Mouse (Mus musculus) G1E (cell line): ENCODE results near the gene Rac3. TPM values are rescaled to one million over a fixed set of nuclear protein-coding genes. Genes with fewer than 3 reads are reported as not detected.

Source experiments
- ATAC-seq: 2 replicates; pipeline ENCODE4 v1.8.0; 2016; ENCODE audit warnings: mild to moderate bottlenecking; ENCODE audit not compliant: insufficient number of reproducible peaks, poor library complexity, low FRiP score, severe bottlenecking; ENCODE audit errors: extremely low read depth
- DNase-seq: peaks from one replicate; pipeline ENCODE4 v3.0.0; 2012; ENCODE audit warnings: low spot score
- H3K27me3 ChIP-seq: 2 replicates; pipeline ENCODE4 v1.6.1; 2012; ENCODE audit warnings: mild to moderate bottlenecking, low read length, inconsistent platforms; ENCODE audit not compliant: insufficient read depth
- H3K36me3 ChIP-seq: replicated peaks from 2 replicates; pipeline ENCODE3; 2012; ENCODE audit warnings: mild to moderate bottlenecking, inconsistent platforms
- H3K4me1 ChIP-seq: 2 replicates; pipeline ENCODE4 v1.6.1; 2012; ENCODE audit warnings: low read depth, low read length, inconsistent platforms, mixed read lengths; ENCODE audit not compliant: insufficient read depth
- H3K4me3 ChIP-seq: 2 replicates; pipeline ENCODE4 v1.5.1; 2012; ENCODE audit warnings: low read depth, mild to moderate bottlenecking, inconsistent platforms, low read length, moderate library complexity, mixed read lengths
- H3K9me3 ChIP-seq: replicated peaks from 2 replicates; pipeline ENCODE4 v1.6.1; 2012; ENCODE audit warnings: inconsistent platforms
- CTCF ChIP-seq: IDR thresholded peaks from 2 replicates; pipeline ENCODE4 v1.5.1; 2012; ENCODE audit warnings: low read depth, low read length, inconsistent platforms, mixed read lengths
- GATA1 ChIP-seq: IDR thresholded peaks from 2 replicates; pipeline ENCODE4 v1.6.1; 2012; ENCODE audit warnings: borderline replicate concordance, low read length, inconsistent platforms, mixed read lengths
- GATA2 ChIP-seq: IDR thresholded peaks from 2 replicates; pipeline ENCODE4 v1.6.1; 2012; ENCODE audit warnings: low read depth, low read length, inconsistent platforms, borderline replicate concordance
- POLR2AphosphoS5 ChIP-seq: IDR thresholded peaks from 2 replicates; pipeline ENCODE4 v1.6.1; 2012; ENCODE audit warnings: low read depth, low read length, inconsistent platforms; ENCODE audit not compliant: insufficient replicate concordance
- TAL1 ChIP-seq: conservative IDR thresholded peaks from 2 replicates; pipeline ENCODE4 v1.6.1; 2012; ENCODE audit warnings: low read depth, low read length, inconsistent platforms, mixed read lengths
- polyA plus RNA-seq: library from polyadenylated mRNA; stranded (reverse); fragments of >175 nt; gene quantifications from 2 replicates; pipeline ENCODE4 v1.2.3, GENCODE M21; 2012
- total RNA-seq, 2 experiments: library from RNA; stranded (forward) in 1 of 2; stranded (reverse) in 1 of 2; fragments of 200-1000 nt in 1 of 2; fragments of >200 nt in 1 of 2; fragmentation: Nextera tagmentation in 1 of 2; gene quantifications; 2 replicates each; pipeline ENCODE4 v1.2.3; 2014 to 2017

Rac3 gene
- total and polyA plus RNA-seq, 3 experiments = 0.66 to 2.6 (median 2.1) TPM

GRCm38 (mm10) chr11:120692471-120693011 is 28.7 kb upstream of the Rac3 start:
- H3K27me3 ChIP-seq = no peaks in the 10 kb centered on the region
- no peak overlapping the region for H3K4me3 ChIP-seq
- 0 out of 2 replicates have a peak, but pooled peaks cover 3% of the 10 kb centered on the region for H3K4me1 ChIP-seq
- ATAC-seq (no peak), DNase-seq (no peak)
- peaks cover 97% of the 10 kb centered on the region for H3K36me3 ChIP-seq
- TF ChIP-seq POLR2AphosphoS5 = no peak
- no peak for TF ChIP-seq GATA2
- no peak for TF ChIP-seq GATA1
- H3K9me3 ChIP-seq = peaks cover 5% of the 10 kb centered on the region; the same call in 1 of the 2 replicates

GRCm38 (mm10) chr11:120693461-120693860 is 27.8 kb upstream of the Rac3 start:
- peaks cover 97% of the 10 kb centered on the region for H3K36me3 ChIP-seq
- H3K9me3 ChIP-seq = peaks cover 5% of the 10 kb centered on the region; the same call in 1 of the 2 replicates
- H3K4me3 ChIP-seq = no peak overlapping the region
- peaks cover 6% of the 10 kb centered on the region; the same call in 1 of the 2 replicates for H3K4me1 ChIP-seq
- DNase-seq (no peak), ATAC-seq (no peak)
- TF ChIP-seq GATA1 (no peak), GATA2 (no peak), CTCF (no peak), TAL1 (no peak), POLR2AphosphoS5 (no peak)
- no peaks in the 10 kb centered on the region for H3K27me3 ChIP-seq

- DNase-seq (no peak), ATAC-seq (no peak)
- Histone ChIP-seq H3K4me1 (peaks cover 6% of the 10 kb centered on the region; the same call in 1 of the 2 replicates), H3K4me3 (no peak overlapping the region), H3K36me3 (peaks cover 98% of the 10 kb centered on the region), H3K27me3 (no peaks in the 10 kb centered on the region), H3K9me3 (peaks cover 5% of the 10 kb centered on the region; the same call in 1 of the 2 replicates)
- TF ChIP-seq TAL1 = no peak
- TF ChIP-seq GATA2 = no peak
- no peak for TF ChIP-seq GATA1
- no peak for TF ChIP-seq POLR2AphosphoS5
- no peak for TF ChIP-seq CTCF
Observed at GRCm38 (mm10) chr11:120695184-120695583, 26.1 kb upstream of the Rac3 start.

- peaks cover 98% of the 10 kb centered on the region for H3K36me3 ChIP-seq
Observed at GRCm38 (mm10) chr11:120695641-120696040, 25.6 kb upstream of the Rac3 start.

GRCm38 (mm10) chr11:120696568-120696967 is 24.7 kb upstream of the Rac3 start:
- ATAC-seq (no peak), DNase-seq (no peak)
- peaks cover 100% of the 10 kb centered on the region for H3K36me3 ChIP-seq
- no peak overlapping the region for H3K4me3 ChIP-seq
- no peaks in the 10 kb centered on the region for H3K27me3 ChIP-seq
- H3K9me3 ChIP-seq = peaks cover 5% of the 10 kb centered on the region; the same call in 1 of the 2 replicates
- peaks cover 6% of the 10 kb centered on the region; the same call in 1 of the 2 replicates for H3K4me1 ChIP-seq
- no peak for TF ChIP-seq TAL1
- no peak for TF ChIP-seq POLR2AphosphoS5
- TF ChIP-seq CTCF = no peak
- no peak for TF ChIP-seq GATA2
- no peak for TF ChIP-seq GATA1

More at GRCm38 (mm10) chr11:120695641-120696040, 25.6 kb upstream of the Rac3 start:
- DNase-seq (no peak), ATAC-seq (no peak)
- Histone ChIP-seq H3K4me1 (peaks cover 6% of the 10 kb centered on the region; the same call in 1 of the 2 replicates), H3K27me3 (no peaks in the 10 kb centered on the region), H3K9me3 (peaks cover 5% of the 10 kb centered on the region; the same call in 1 of the 2 replicates), H3K4me3 (no peak overlapping the region)
- no peak for TF ChIP-seq TAL1
- no peak for TF ChIP-seq POLR2AphosphoS5
- no peak for TF ChIP-seq GATA1
- no peak for TF ChIP-seq CTCF
- no peak for TF ChIP-seq GATA2

- H3K36me3 ChIP-seq = peaks cover 98% of the 10 kb centered on the region
- H3K4me3 ChIP-seq = no peak overlapping the region
- peaks cover 5% of the 10 kb centered on the region; the same call in 1 of the 2 replicates for H3K9me3 ChIP-seq
- ATAC-seq (no peak), DNase-seq (no peak)
- peaks cover 6% of the 10 kb centered on the region; the same call in 1 of the 2 replicates for H3K4me1 ChIP-seq
- TF ChIP-seq GATA1 (no peak), CTCF (no peak), GATA2 (no peak), TAL1 (no peak), POLR2AphosphoS5 (no peak)
- no peaks in the 10 kb centered on the region for H3K27me3 ChIP-seq
Observed at GRCm38 (mm10) chr11:120697741-120698140, 23.5 kb upstream of the Rac3 start.
